Mouse (Mus musculus) layer of hippocampus, postnatal 25 days (tissue): ENCODE results near the gene 5730455P16Rik. TPM values are rescaled to one million over a fixed set of nuclear protein-coding genes. Genes with fewer than 3 reads are reported as not detected.
"Not testable (repeated sequence)": the region's sequence is repeated elsewhere in the genome, so short reads cannot be mapped to it uniquely, and the experiment has no call there.

Experiments
- DNase-seq, 2 experiments: peaks; one replicate each; pipeline ENCODE4 v3.0.0; 2022; ENCODE audit warnings: mixed read lengths in 2 of 2, low spot score in 1 of 2; ENCODE audit errors: extremely low spot score in 1 of 2
- total RNA-seq, 2 experiments: library from RNA; stranded (reverse); gene quantifications; 2 replicates each; pipeline ENCODE4 v1.2.3; 2021

Gene 5730455P16Rik
- total RNA-seq = 10 to 100 TPM; 48.6 to 53.0 TPM

GRCm38 (mm10) chr11:80377712-80378451, at the start of gene 5730455P16Rik:
5730455P16Rik (minus strand) TSS chr11:80378034.
- peak; percentile 82 to 84 for DNase-seq

GRCm38 (mm10) chr11:80426029-80426813, 48.4 kb upstream of the 5730455P16Rik start:
- DNase-seq = not testable (repeated sequence)

- no peak for DNase-seq
These were observed 47.5 kb upstream of the 5730455P16Rik start for GRCm38 (mm10) chr11:80425247-80425778.

GRCm38 (mm10) chr11:80424691-80425090, 46.9 kb upstream of the 5730455P16Rik start:
- DNase-seq = no peak

GRCm38 (mm10) chr11:80421421-80422047, 43.7 kb upstream of the 5730455P16Rik start:
- DNase-seq = no peak

- no peak for DNase-seq
These were observed 42.6 kb upstream of the 5730455P16Rik start for GRCm38 (mm10) chr11:80420202-80420984.

- DNase-seq = no peak
These were observed 41.9 kb upstream of the 5730455P16Rik start for GRCm38 (mm10) chr11:80419743-80420142.

- no peak for DNase-seq
These were observed 39.3 kb upstream of the 5730455P16Rik start for GRCm38 (mm10) chr11:80417085-80417484.

- no peak for DNase-seq
These were observed 32.5 kb upstream of the 5730455P16Rik start for GRCm38 (mm10) chr11:80410377-80410776.

- not testable (repeated sequence) for DNase-seq
These were observed 30.0 kb upstream of the 5730455P16Rik start for GRCm38 (mm10) chr11:80407878-80408277.

- no peak for DNase-seq
These were observed 18.8 kb upstream of the 5730455P16Rik start for GRCm38 (mm10) chr11:80396617-80397016.

- no peak for DNase-seq
These were observed 18.1 kb upstream of the 5730455P16Rik start for GRCm38 (mm10) chr11:80395930-80396329.

- DNase-seq = no peak
These were observed 13.7 kb upstream of the 5730455P16Rik start for GRCm38 (mm10) chr11:80391407-80392120.

GRCm38 (mm10) chr11:80389885-80390284, 12.1 kb upstream of the 5730455P16Rik start:
- DNase-seq = no peak

- no peak for DNase-seq
These were observed 9.0 kb upstream of the 5730455P16Rik start for GRCm38 (mm10) chr11:80386790-80387189.

- DNase-seq = no peak
These were observed 7.2 kb upstream of the 5730455P16Rik start for GRCm38 (mm10) chr11:80385055-80385454.

GRCm38 (mm10) chr11:80384461-80384860, 6.6 kb upstream of the 5730455P16Rik start:
- no peak for DNase-seq

- DNase-seq = no peak
These were observed 5.8 kb upstream of the 5730455P16Rik start for GRCm38 (mm10) chr11:80383626-80384046.

- peak; percentile 94 to 95 for DNase-seq
These were observed 5.3 kb upstream of the 5730455P16Rik start, which contains the start of gene Zfp207 for GRCm38 (mm10) chr11:80383019-80383625. Zfp207 (plus strand) TSS chr11:80383279.
